Mouse (Mus musculus) c-Kit-positive CD71-positive TER-119-negative erythroid progenitor cells, embryonic 14.5 days (primary cell): ENCODE results near the gene Nadk.
"Not testable (repeated sequence)": the region's sequence is repeated elsewhere in the genome, so short reads cannot be mapped to it uniquely, and the experiment has no call there.

Source experiments
- DNase-seq: peaks from one replicate; pipeline ENCODE4 v3.0.0-alpha.2; 2013; ENCODE audit warnings: low read depth

Nadk gene

GRCm38 (mm10) chr4:155569818-155570217 lies 7.6 kb downstream of the Nadk start:
- no peak for DNase-seq

- not testable (repeated sequence) for DNase-seq
Observed at GRCm38 (mm10) chr4:155570315-155570714, 8.1 kb downstream of the Nadk start.

GRCm38 (mm10) chr4:155571442-155571841 lies 9.3 kb downstream of the Nadk start:
- DNase-seq = no peak

GRCm38 (mm10) chr4:155573155-155573554 lies 11.0 kb downstream of the Nadk start:
- no peak for DNase-seq

- no peak for DNase-seq
Observed at GRCm38 (mm10) chr4:155573876-155574275, 11.7 kb downstream of the Nadk start.

- DNase-seq = no peak
Observed at GRCm38 (mm10) chr4:155574931-155575330, 12.8 kb downstream of the Nadk start.

GRCm38 (mm10) chr4:155575521-155575920 lies 13.3 kb downstream of the Nadk start:
- DNase-seq = no peak

- DNase-seq = no peak
Observed at GRCm38 (mm10) chr4:155577132-155577531, 15.0 kb downstream of the Nadk start.

- no peak for DNase-seq
Observed at GRCm38 (mm10) chr4:155577741-155578140, 15.6 kb downstream of the Nadk start.

- no peak for DNase-seq
Observed at GRCm38 (mm10) chr4:155578336-155579125, 16.4 kb downstream of the Nadk start.

- DNase-seq = no peak
Observed at GRCm38 (mm10) chr4:155580420-155580819, 18.2 kb downstream of the Nadk start.

GRCm38 (mm10) chr4:155582279-155582905 lies 20.2 kb downstream of the Nadk start:
- DNase-seq = no peak

GRCm38 (mm10) chr4:155589356-155589755 lies 27.2 kb downstream of the Nadk start:
- no peak for DNase-seq

- no peak for DNase-seq
Observed at GRCm38 (mm10) chr4:155591012-155591719, 29.0 kb downstream of the Nadk start.

GRCm38 (mm10) chr4:155593780-155594179 lies 31.6 kb downstream of the Nadk start:
- DNase-seq = no peak

GRCm38 (mm10) chr4:155595777-155596176 lies 33.6 kb downstream of the Nadk start:
- DNase-seq = no peak

- DNase-seq = no peak
Observed at GRCm38 (mm10) chr4:155596606-155597005, 34.4 kb downstream of the Nadk start.

- no peak for DNase-seq
Observed at GRCm38 (mm10) chr4:155598536-155598935, 36.4 kb downstream of the Nadk start.

- DNase-seq = no peak
Observed at GRCm38 (mm10) chr4:155599901-155600825, 38.0 kb downstream of the Nadk start.

- DNase-seq = peak; percentile 86
Observed at GRCm38 (mm10) chr4:155601091-155601996, 39.2 kb downstream of the Nadk start, which contains the start of gene Slc35e2. Gene Slc35e2 (plus strand): TSS chr4:155601416.
